Mouse (Mus musculus): ENCODE measurements at regions not wholly inside any gene's neighbourhood (a gene's known extent, or its start where the extent isn't known, plus 50 kb on each side); places are given as distances from the start of the nearest gene placed in this dataset.

DNA sequence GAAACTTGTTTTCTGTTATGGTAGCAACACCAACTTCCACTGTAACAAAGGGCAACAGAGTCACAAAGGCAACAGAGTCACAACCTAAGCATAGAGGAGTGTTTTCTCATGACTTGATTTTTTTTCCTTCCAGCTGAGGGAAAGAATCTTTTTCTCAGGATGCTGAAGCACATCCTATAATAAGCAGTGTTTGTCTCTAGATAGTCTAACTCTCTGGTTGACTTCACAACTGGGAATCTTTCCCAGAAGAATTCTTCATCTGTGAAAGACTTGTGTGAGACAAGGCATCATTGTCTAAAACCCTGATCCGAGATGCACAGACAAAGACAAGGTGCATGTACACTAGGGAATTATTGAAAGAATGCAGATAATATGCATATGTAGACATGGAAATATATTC lies 125.5 kb upstream of the Ccn2 start:
- Histone ChIP-seq H3K4me1 (replicated peaks; ENCODE audit: insufficient read depth, low read length) (no peaks in the 10 kb centered on the region), H3K36me3 (ENCODE audit: insufficient read depth, low read length) (no peaks in the 10 kb centered on the region), H3K4me3 (replicated peaks; ENCODE audit: low read depth, low read length) (no peak overlapping the region), H3K4me2 (ENCODE audit: low read length) (no peak overlapping the region), H3K9ac (ENCODE audit: low read depth, low read length) (no peak overlapping the region), H3K9me3 (replicated peaks; ENCODE audit: low read length) (no peaks in the 10 kb centered on the region), H3K27me3 (ENCODE audit: insufficient read depth, low read length) (no peaks in the 10 kb centered on the region), H3K27ac (no peak overlapping the region)
- 86% methylated on average over 1 of the region's 1 CpGs for WGBS
- ATAC-seq (replicated peaks; ENCODE audit: low FRiP score, low read depth) (no peak), DNase-seq (ENCODE audit: low spot score) (no peak)
- TF ChIP-seq CTCF (IDR thresholded peaks at IDR 0.05; ENCODE audit: low read depth) = no peak

- Histone ChIP-seq H3K9me3 (replicated peaks; ENCODE audit: low read length) (no peaks in the 10 kb centered on the region; the same call in 1 of the 2 replicates), H3K9ac (ENCODE audit: low read depth, low read length) (no peak overlapping the region), H3K36me3 (ENCODE audit: insufficient read depth, low read length) (no peaks in the 10 kb centered on the region), H3K27ac (no peak overlapping the region), H3K4me3 (replicated peaks; ENCODE audit: low read depth, low read length) (no peak overlapping the region), H3K4me1 (replicated peaks; ENCODE audit: insufficient read depth, low read length) (no peaks in the 10 kb centered on the region), H3K27me3 (ENCODE audit: insufficient read depth, low read length) (no peaks in the 10 kb centered on the region), H3K4me2 (ENCODE audit: low read length) (no peak overlapping the region)
- ATAC-seq (replicated peaks; ENCODE audit: low FRiP score, low read depth) (no peak), DNase-seq (ENCODE audit: low spot score) (no peak)
- no peak for TF ChIP-seq CTCF (IDR thresholded peaks at IDR 0.05; ENCODE audit: low read depth)
- WGBS = 69% methylated on average over 2 of the region's 2 CpGs
Measured at GRCm38 (mm10) chr10:24471521-24471920, 123.7 kb upstream of the Ccn2 start.

GRCm38 (mm10) chr10:24476288-24476687 lies 119.0 kb upstream of the Ccn2 start:
- Histone ChIP-seq H3K4me1 (replicated peaks; ENCODE audit: insufficient read depth, low read length) (no peaks in the 10 kb centered on the region), H3K4me2 (ENCODE audit: low read length) (no peak overlapping the region), H3K4me3 (replicated peaks; ENCODE audit: low read depth, low read length) (no peak overlapping the region), H3K36me3 (ENCODE audit: insufficient read depth, low read length) (no peaks in the 10 kb centered on the region), H3K27me3 (ENCODE audit: insufficient read depth, low read length) (no peaks in the 10 kb centered on the region), H3K27ac (no peak overlapping the region), H3K9ac (ENCODE audit: low read depth, low read length) (no peak overlapping the region), H3K9me3 (replicated peaks; ENCODE audit: low read length) (no peaks in the 10 kb centered on the region; the same call in 1 of the 2 replicates)
- no peak for TF ChIP-seq CTCF (IDR thresholded peaks at IDR 0.05; ENCODE audit: low read depth)
- no peak for DNase-seq (ENCODE audit: low spot score)
- ATAC-seq (replicated peaks; ENCODE audit: low FRiP score, low read depth) = no peak

DNA sequence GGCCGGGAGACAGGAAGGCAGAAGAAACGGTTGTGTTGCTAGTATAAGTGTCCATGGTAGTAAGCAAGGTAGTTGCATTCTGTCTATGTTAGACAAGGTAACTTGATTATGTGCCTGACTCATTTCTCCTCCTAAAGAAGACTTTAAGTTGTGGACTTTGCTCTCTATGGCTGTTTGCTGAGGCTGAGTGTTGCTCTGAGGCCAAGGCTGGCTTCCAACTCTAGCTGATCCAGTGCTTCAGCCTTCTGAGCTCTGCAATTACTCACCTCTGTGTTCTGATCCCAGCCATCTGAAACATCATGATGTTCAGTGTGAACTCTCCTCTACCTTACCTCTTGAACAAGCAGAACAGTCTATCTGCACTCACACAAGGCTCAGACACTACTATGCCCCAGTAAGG lies 116.7 kb upstream of the Ccn2 start:
- no peaks in the 10 kb centered on the region for H3K36me3 ChIP-seq (ENCODE audit: insufficient read depth, low read length)
- WGBS = 93% methylated on average over 2 of the region's 2 CpGs
- no peak for DNase-seq (ENCODE audit: low spot score)
- ATAC-seq (replicated peaks; ENCODE audit: low FRiP score, low read depth) = no peak
- no peaks in the 10 kb centered on the region for H3K27me3 ChIP-seq (ENCODE audit: insufficient read depth, low read length)
- no peak for TF ChIP-seq CTCF (IDR thresholded peaks at IDR 0.05; ENCODE audit: low read depth)
- H3K9ac ChIP-seq (ENCODE audit: low read depth, low read length) = no peak overlapping the region
- H3K4me2 ChIP-seq (ENCODE audit: low read length) = no peak overlapping the region
- H3K27ac ChIP-seq = no peak overlapping the region
- no peaks in the 10 kb centered on the region; the same call in 1 of the 2 replicates for H3K9me3 ChIP-seq (replicated peaks; ENCODE audit: low read length)
- H3K4me1 ChIP-seq (replicated peaks; ENCODE audit: insufficient read depth, low read length) = no peaks in the 10 kb centered on the region
- H3K4me3 ChIP-seq (replicated peaks; ENCODE audit: low read depth, low read length) = no peak overlapping the region

DNA sequence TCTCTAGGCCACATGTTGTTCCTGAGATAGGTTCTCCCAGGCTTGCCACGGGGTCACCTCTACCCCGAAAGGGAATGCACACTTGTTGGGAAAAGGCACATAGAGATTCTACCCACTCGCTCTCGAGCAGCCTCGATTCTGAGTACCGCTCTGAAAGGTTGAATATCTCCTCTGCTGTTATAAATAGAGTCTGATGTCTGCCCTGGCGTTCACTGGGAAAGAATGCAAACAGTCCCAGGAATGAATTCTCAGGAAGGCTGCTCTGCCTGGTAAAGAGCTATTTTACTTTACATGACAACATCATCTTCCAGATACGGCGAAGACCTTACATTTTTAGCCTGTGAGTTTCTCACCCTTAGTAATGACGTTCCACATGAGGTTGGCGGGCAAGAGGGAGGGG lies 116.1 kb upstream of the Ccn2 start:
- DNase-seq (ENCODE audit: low spot score) (no peak), ATAC-seq (replicated peaks; ENCODE audit: low FRiP score, low read depth) (no peak)
- H3K36me3 ChIP-seq (ENCODE audit: insufficient read depth, low read length) = no peaks in the 10 kb centered on the region
- no peak overlapping the region for H3K4me2 ChIP-seq (ENCODE audit: low read length)
- no peak for TF ChIP-seq CTCF (IDR thresholded peaks at IDR 0.05; ENCODE audit: low read depth)
- no peak overlapping the region for H3K9ac ChIP-seq (ENCODE audit: low read depth, low read length)
- WGBS = 83% methylated on average over 11 of the region's 11 CpGs
- H3K4me1 ChIP-seq (replicated peaks; ENCODE audit: insufficient read depth, low read length) = no peaks in the 10 kb centered on the region
- H3K9me3 ChIP-seq (replicated peaks; ENCODE audit: low read length) = no peaks in the 10 kb centered on the region; the same call in 1 of the 2 replicates
- H3K27me3 ChIP-seq (ENCODE audit: insufficient read depth, low read length) = no peaks in the 10 kb centered on the region
- H3K27ac ChIP-seq = no peak overlapping the region
- H3K4me3 ChIP-seq (replicated peaks; ENCODE audit: low read depth, low read length) = no peak overlapping the region

- H3K36me3 ChIP-seq (ENCODE audit: insufficient read depth, low read length) = no peaks in the 10 kb centered on the region
- no peak overlapping the region for H3K9ac ChIP-seq (ENCODE audit: low read depth, low read length)
- H3K4me2 ChIP-seq (ENCODE audit: low read length) = no peak overlapping the region
- H3K9me3 ChIP-seq (replicated peaks; ENCODE audit: low read length) = no peaks in the 10 kb centered on the region
- H3K27me3 ChIP-seq (ENCODE audit: insufficient read depth, low read length) = no peaks in the 10 kb centered on the region
- no peak for TF ChIP-seq CTCF (IDR thresholded peaks at IDR 0.05; ENCODE audit: low read depth)
- no peak overlapping the region for H3K27ac ChIP-seq
- no peak overlapping the region for H3K4me3 ChIP-seq (replicated peaks; ENCODE audit: low read depth, low read length)
- no peaks in the 10 kb centered on the region for H3K4me1 ChIP-seq (replicated peaks; ENCODE audit: insufficient read depth, low read length)
- DNase-seq (ENCODE audit: low spot score) (no peak), ATAC-seq (replicated peaks; ENCODE audit: low FRiP score, low read depth) (no peak)
- 66% methylated on average over 9 of the region's 9 CpGs for WGBS
Measured at GRCm38 (mm10) chr10:24481926-24482612, 113.2 kb upstream of the Ccn2 start.

- no peaks in the 10 kb centered on the region for H3K27me3 ChIP-seq (ENCODE audit: insufficient read depth, low read length)
- H3K9ac ChIP-seq (ENCODE audit: low read depth, low read length) = no peak overlapping the region
- H3K27ac ChIP-seq = no peak overlapping the region
- no peaks in the 10 kb centered on the region for H3K4me1 ChIP-seq (replicated peaks; ENCODE audit: insufficient read depth, low read length)
- 84% methylated on average over 3 of the region's 3 CpGs for WGBS
- no peak overlapping the region for H3K4me2 ChIP-seq (ENCODE audit: low read length)
- no peaks in the 10 kb centered on the region for H3K9me3 ChIP-seq (replicated peaks; ENCODE audit: low read length)
- no peaks in the 10 kb centered on the region for H3K36me3 ChIP-seq (ENCODE audit: insufficient read depth, low read length)
- no peak for TF ChIP-seq CTCF (IDR thresholded peaks at IDR 0.05; ENCODE audit: low read depth)
- DNase-seq (ENCODE audit: low spot score) = no peak
- no peak overlapping the region for H3K4me3 ChIP-seq (replicated peaks; ENCODE audit: low read depth, low read length)
- no peak for ATAC-seq (replicated peaks; ENCODE audit: low FRiP score, low read depth)
Measured at GRCm38 (mm10) chr10:24483053-24483452, 112.2 kb upstream of the Ccn2 start.

Measured in kidney, postnatal 0 days (tissue).